Mouse (Mus musculus): ENCODE results near the gene Dynlt1a. TPM values are rescaled to one million over a fixed set of nuclear protein-coding genes. Genes with fewer than 3 reads are reported as not detected.
"Not testable (repeated sequence)": the region's sequence is repeated elsewhere in the genome, so short reads cannot be mapped to it uniquely, and the experiment has no call there.

The Dynlt1a gene
- polyA plus RNA-seq, 1 experiment from 2014 or later, result 13.3 TPM

DNA sequence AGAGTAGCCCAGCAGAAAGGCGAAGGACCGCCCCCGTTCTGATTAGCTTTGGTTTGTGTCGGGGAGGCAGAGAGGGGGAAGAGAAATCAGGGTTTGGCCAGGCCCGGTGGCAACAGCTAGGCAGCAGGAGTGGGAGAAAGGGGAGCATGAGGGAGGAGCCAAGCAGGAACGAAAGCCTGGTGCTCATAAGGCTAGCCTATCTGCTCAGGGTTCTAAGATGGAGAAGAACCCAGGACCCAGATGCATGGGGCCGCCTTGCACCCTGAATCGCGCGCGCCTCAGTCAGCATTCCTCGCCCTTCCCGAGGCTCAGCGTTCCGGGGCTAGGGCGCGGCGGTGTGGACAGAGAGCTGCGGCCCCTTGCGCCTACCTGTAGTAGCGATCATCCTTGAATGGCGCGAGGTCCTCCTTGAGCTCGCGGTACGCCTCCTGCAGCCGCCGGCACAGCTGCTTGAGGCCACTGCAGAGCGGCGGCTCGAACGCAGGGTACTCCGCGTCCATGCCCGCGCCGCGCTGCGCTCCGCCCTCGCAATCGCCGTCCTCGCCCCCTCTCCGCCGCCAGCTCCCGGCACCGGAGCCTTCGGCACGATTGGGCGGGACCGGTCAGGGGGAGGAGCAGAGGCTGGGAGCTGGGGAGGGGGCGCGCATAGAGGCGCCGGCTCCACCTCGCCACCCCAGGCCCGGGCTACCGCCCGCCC, 3.9 kb upstream of the Dynlt1a start:
- not testable (repeated sequence) for H3K9ac ChIP-seq (ENCODE audit: low read depth, low read length); H3K4me1 ChIP-seq (replicated peaks; ENCODE audit: control insufficient read depth, insufficient read depth, low read length); H3K27me3 ChIP-seq (replicated peaks; ENCODE audit: control insufficient read depth, insufficient read depth, low read length); H3K9me3 ChIP-seq (ENCODE audit: control insufficient read depth, low read length); ATAC-seq (replicated peaks; ENCODE audit: low FRiP score); H3K4me3 ChIP-seq (ENCODE audit: low read depth, low read length); H3K27ac ChIP-seq (ENCODE audit: low read depth, low read length); DNase-seq (ENCODE audit: low spot score); H3K36me3 ChIP-seq (ENCODE audit: control insufficient read depth, insufficient read depth, low read length); H3K4me2 ChIP-seq
- 0% methylated on average over 7 of the region's 60 CpGs for WGBS

DNA sequence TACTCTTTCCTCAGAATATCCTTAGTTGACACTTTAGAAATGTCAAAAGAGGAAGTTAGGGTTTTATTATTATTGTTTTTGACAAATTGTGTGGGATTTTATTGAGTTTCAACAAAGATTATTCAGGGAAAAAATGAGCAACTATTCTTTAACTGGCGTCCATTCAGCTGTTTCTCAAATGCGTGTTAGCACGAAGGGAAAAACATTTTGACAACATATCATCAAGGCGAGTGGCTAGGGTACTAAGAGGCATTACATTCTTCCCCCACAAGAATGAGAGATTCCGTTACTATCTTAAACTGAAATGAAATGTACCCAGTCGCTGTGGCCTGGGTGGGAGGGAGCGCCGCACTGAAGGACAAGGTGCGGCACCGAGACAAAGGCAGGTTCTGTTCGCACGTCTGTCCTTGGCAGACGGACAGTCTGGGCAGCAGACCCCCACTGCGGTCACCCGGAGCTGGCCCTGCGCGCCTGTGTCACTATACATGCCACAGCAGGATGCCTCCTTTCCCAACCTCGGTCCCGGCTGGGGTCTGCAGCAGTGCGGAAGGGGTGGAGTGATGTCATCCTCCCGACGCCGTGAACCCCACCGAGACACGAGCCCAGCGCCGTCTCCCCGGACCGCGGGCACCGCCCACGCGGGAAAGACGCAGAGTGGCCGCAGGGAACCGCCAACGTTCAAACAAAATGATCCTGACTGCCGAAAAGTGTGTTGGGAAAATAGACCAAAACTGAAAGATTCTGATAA, 747 bp downstream of the Dynlt1a start:
- not testable (repeated sequence) for H3K36me3 ChIP-seq (ENCODE audit: control insufficient read depth, insufficient read depth, low read length)
- peak; percentile 56; the same call in 1 of the 2 replicates for ATAC-seq (replicated peaks; ENCODE audit: low FRiP score)
- H3K9ac ChIP-seq (ENCODE audit: low read depth, low read length), result peak overlapping the region; percentile 46; the same call in 1 of the 2 replicates

GRCm38 (mm10) chr17:6315706-6316105, 1.6 kb downstream of the Dynlt1a start:
- WGBS, result 40% methylated on average over 2 of the region's 4 CpGs
- not testable (repeated sequence) for DNase-seq (ENCODE audit: low spot score); H3K9ac ChIP-seq (ENCODE audit: low read depth, low read length); H3K27me3 ChIP-seq (replicated peaks; ENCODE audit: control insufficient read depth, insufficient read depth, low read length); H3K9me3 ChIP-seq (ENCODE audit: control insufficient read depth, low read length); H3K36me3 ChIP-seq (ENCODE audit: control insufficient read depth, insufficient read depth, low read length); H3K27ac ChIP-seq (ENCODE audit: low read depth, low read length); ATAC-seq (replicated peaks; ENCODE audit: low FRiP score); H3K4me2 ChIP-seq; H3K4me1 ChIP-seq (replicated peaks; ENCODE audit: control insufficient read depth, insufficient read depth, low read length); H3K4me3 ChIP-seq (ENCODE audit: low read depth, low read length)

More for the DNA sequence above, 747 bp downstream of the Dynlt1a start:
- H3K4me1 ChIP-seq (replicated peaks; ENCODE audit: control insufficient read depth, insufficient read depth, low read length); H3K27ac ChIP-seq (ENCODE audit: low read depth, low read length); H3K9me3 ChIP-seq (ENCODE audit: control insufficient read depth, low read length); H3K27me3 ChIP-seq (replicated peaks; ENCODE audit: control insufficient read depth, insufficient read depth, low read length): not testable (repeated sequence)
- Histone ChIP-seq H3K4me2 (peak overlapping the region; percentile 65), H3K4me3 (ENCODE audit: low read depth, low read length) (peak overlapping the region; percentile 47)
- DNase-seq (ENCODE audit: low spot score), result peak; percentile 32
- WGBS, result 3% methylated on average over 37 of the region's 38 CpGs

GRCm38 (mm10) chr17:6314493-6314892, 2.8 kb downstream of the Dynlt1a start:
- 78% methylated on average over 2 of the region's 3 CpGs for WGBS
- not testable (repeated sequence) for ATAC-seq (replicated peaks; ENCODE audit: low FRiP score); H3K36me3 ChIP-seq (ENCODE audit: control insufficient read depth, insufficient read depth, low read length); H3K27me3 ChIP-seq (replicated peaks; ENCODE audit: control insufficient read depth, insufficient read depth, low read length); H3K27ac ChIP-seq (ENCODE audit: low read depth, low read length); H3K4me2 ChIP-seq; H3K4me3 ChIP-seq (ENCODE audit: low read depth, low read length); DNase-seq (ENCODE audit: low spot score); H3K9me3 ChIP-seq (ENCODE audit: control insufficient read depth, low read length); H3K4me1 ChIP-seq (replicated peaks; ENCODE audit: control insufficient read depth, insufficient read depth, low read length); H3K9ac ChIP-seq (ENCODE audit: low read depth, low read length)

- not testable (repeated sequence) for H3K27ac ChIP-seq (ENCODE audit: low read depth, low read length); H3K4me1 ChIP-seq (replicated peaks; ENCODE audit: control insufficient read depth, insufficient read depth, low read length); H3K9me3 ChIP-seq (ENCODE audit: control insufficient read depth, low read length); H3K9ac ChIP-seq (ENCODE audit: low read depth, low read length); H3K4me3 ChIP-seq (ENCODE audit: low read depth, low read length); ATAC-seq (replicated peaks; ENCODE audit: low FRiP score); H3K27me3 ChIP-seq (replicated peaks; ENCODE audit: control insufficient read depth, insufficient read depth, low read length); H3K4me2 ChIP-seq; DNase-seq (ENCODE audit: low spot score); H3K36me3 ChIP-seq (ENCODE audit: control insufficient read depth, insufficient read depth, low read length)
- WGBS, result 79% methylated on average over 3 of the region's 3 CpGs
These were observed 4.5 kb downstream of the Dynlt1a start for GRCm38 (mm10) chr17:6312755-6313154.

GRCm38 (mm10) chr17:6311716-6312115, 5.6 kb downstream of the Dynlt1a start:
- not testable (repeated sequence) for H3K36me3 ChIP-seq (ENCODE audit: control insufficient read depth, insufficient read depth, low read length); H3K27ac ChIP-seq (ENCODE audit: low read depth, low read length); H3K4me3 ChIP-seq (ENCODE audit: low read depth, low read length); H3K27me3 ChIP-seq (replicated peaks; ENCODE audit: control insufficient read depth, insufficient read depth, low read length); H3K4me2 ChIP-seq; DNase-seq (ENCODE audit: low spot score); ATAC-seq (replicated peaks; ENCODE audit: low FRiP score); H3K9me3 ChIP-seq (ENCODE audit: control insufficient read depth, low read length); H3K4me1 ChIP-seq (replicated peaks; ENCODE audit: control insufficient read depth, insufficient read depth, low read length); H3K9ac ChIP-seq (ENCODE audit: low read depth, low read length)
- WGBS, result 87% methylated on average over 7 of the region's 7 CpGs

- H3K27me3 ChIP-seq (replicated peaks; ENCODE audit: control insufficient read depth, insufficient read depth, low read length); H3K9ac ChIP-seq (ENCODE audit: low read depth, low read length); H3K4me3 ChIP-seq (ENCODE audit: low read depth, low read length); ATAC-seq (replicated peaks; ENCODE audit: low FRiP score); H3K9me3 ChIP-seq (ENCODE audit: control insufficient read depth, low read length); H3K4me2 ChIP-seq; H3K4me1 ChIP-seq (replicated peaks; ENCODE audit: control insufficient read depth, insufficient read depth, low read length); H3K27ac ChIP-seq (ENCODE audit: low read depth, low read length); H3K36me3 ChIP-seq (ENCODE audit: control insufficient read depth, insufficient read depth, low read length); DNase-seq (ENCODE audit: low spot score): not testable (repeated sequence)
- WGBS, result 95% methylated on average over 9 of the region's 13 CpGs
These were observed 10.8 kb downstream of the Dynlt1a start for GRCm38 (mm10) chr17:6306503-6306902.

DNA sequence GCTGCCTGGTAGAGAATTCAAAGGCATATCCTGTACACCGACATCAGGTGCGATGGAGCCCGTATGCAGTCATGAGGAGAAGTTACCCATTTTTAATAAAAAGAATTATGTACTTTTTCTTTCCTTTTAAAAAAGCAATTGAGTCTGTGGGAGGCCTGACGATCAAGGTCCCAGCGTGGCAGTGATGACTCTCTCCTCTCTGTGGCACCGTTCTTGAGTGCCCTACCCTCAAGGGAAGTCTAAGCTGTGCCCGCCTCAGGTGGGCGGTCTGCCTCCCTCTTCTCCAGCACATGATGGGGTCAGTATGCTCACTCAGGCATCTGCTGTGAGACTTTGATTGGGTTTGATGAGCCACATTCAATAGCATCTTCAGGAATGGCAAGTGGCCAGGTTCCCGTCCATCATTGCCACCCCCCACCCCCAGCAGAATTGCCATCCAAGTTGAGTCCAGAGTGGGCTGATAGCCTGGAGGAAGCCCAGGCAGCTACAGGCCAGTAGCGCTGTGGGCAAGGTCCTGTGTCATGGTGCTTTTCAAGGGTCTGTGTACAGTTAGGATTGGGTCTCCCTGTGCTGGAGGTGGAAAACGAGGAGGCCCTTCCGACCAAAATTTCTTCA, 11.5 kb downstream of the Dynlt1a start:
- H3K9me3 ChIP-seq (ENCODE audit: control insufficient read depth, low read length); ATAC-seq (replicated peaks; ENCODE audit: low FRiP score); H3K36me3 ChIP-seq (ENCODE audit: control insufficient read depth, insufficient read depth, low read length); H3K4me2 ChIP-seq; H3K27ac ChIP-seq (ENCODE audit: low read depth, low read length); H3K27me3 ChIP-seq (replicated peaks; ENCODE audit: control insufficient read depth, insufficient read depth, low read length); H3K9ac ChIP-seq (ENCODE audit: low read depth, low read length); DNase-seq (ENCODE audit: low spot score); H3K4me3 ChIP-seq (ENCODE audit: low read depth, low read length); H3K4me1 ChIP-seq (replicated peaks; ENCODE audit: control insufficient read depth, insufficient read depth, low read length): not testable (repeated sequence)
- 88% methylated on average over 11 of the region's 12 CpGs for WGBS
